Mouse (Mus musculus): Measurements from ENCODE around the gene Cdc16. TPM values are rescaled to one million over a fixed set of nuclear protein-coding genes. Genes with fewer than 3 reads are reported as not detected.

The Cdc16 gene
- total RNA-seq, 2 experiments from 2014 or later = 49.7 to 55.0 TPM

DNA sequence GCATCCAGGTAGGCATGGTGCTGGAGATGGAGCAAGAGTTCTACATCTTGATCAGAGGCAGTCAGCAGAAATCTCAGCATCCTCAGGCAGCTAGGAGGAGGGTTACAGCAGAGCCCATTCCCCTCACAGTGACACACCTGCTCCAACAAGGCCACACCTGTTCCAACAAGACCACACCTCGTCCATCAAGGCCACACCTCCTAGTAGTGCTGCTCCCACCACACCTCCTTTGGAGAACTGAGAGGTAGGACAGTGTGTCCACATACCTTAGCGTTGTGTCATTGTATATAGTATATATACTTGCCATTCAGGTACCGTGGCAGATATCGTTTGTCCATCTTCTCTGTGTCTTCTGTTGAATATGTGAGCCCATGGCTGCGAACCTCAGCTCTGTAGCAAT is 40.2 kb downstream of the Cdc16 start:
- no peak for DNase-seq (ENCODE audit: low spot score in 2 of 2)

DNA sequence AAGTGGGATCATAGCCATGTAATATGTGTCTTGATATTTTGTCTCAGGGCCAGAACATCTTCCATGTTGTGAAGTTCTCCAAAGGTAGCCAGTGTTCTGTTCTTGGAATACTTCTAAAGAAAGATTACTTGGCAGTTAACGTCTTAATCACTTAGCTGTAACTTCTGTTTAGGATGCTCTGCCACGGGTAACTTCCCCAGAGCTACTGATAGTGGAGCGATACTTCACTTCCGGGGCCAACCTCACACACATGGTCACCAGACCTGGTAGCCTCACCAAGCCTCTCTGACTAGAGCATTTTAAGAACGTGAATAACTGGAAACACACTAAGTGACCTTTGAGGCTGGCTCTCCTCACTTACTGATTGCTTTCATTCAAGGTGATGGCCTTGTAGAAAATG is 42.1 kb downstream of the Cdc16 start:
- no peak for DNase-seq (ENCODE audit: low spot score in 2 of 2)

DNA sequence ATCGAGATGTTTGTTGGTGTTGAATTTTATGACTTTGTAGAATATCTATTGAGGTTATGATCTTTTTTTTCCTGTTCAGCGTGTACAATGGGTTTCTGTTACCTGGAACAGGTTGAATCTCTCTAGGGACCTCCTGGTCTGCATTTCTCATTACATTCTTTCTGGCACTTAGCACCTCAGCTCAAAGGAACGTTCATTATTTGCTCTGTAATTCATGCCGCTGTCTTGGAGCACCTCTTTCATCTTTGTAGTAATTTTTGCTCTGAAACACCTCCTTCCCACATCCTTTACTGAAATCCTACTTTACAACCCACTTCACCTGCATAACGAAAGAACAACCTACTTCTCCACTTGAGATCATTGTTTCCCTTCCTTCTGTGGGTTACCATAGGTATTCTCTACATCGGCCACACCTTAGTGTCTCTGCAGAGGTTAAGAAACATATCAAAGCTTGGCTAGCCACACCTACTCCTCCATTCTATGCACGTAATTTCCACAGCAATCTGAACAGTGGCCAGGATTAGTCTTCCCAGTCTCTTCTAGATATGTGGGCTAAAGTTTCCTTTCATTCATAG is 71.2 kb downstream of the Cdc16 start:
- no peak for DNase-seq (ENCODE audit: low spot score in 2 of 2)

Other genes starting within 250 kb of the Cdc16 start
- not detected for gene 1700029H14Rik, start 195.2 kb upstream of the Cdc16 start, total RNA-seq (2021)
- gene Rasa3, start 80.1 kb upstream of the Cdc16 start, total RNA-seq (2021) = 10 to 100 TPM; 19.1 to 30.6 TPM
- not detected for gene Cfap97d2, start 51.8 kb upstream of the Cdc16 start, total RNA-seq (2021)
- 10 to 100 TPM; 26.9 to 34.9 TPM for gene Upf3a, start 27.9 kb downstream of the Cdc16 start, total RNA-seq (2021)
- gene AF366264, start 80.7 kb downstream of the Cdc16 start, total RNA-seq (2021) = not detected
- gene Champ1, start 112.0 kb downstream of the Cdc16 start, total RNA-seq (2021) = 10 to 100 TPM; 24.5 to 24.8 TPM
- gene Coprs, start 132.6 kb downstream of the Cdc16 start, total RNA-seq (2021) = 10 to 100 TPM; 12.2 to 16.2 TPM